Mouse (Mus musculus) Muller cell, postnatal 12 days (primary cell): ENCODE data around the gene Ppp2r3c.
"Not testable (repeated sequence)": the region's sequence is repeated elsewhere in the genome, so short reads cannot be mapped to it uniquely, and the experiment has no call there.

Source experiments
- DNase-seq: peaks from one replicate; pipeline ENCODE4 v3.0.0-alpha.2; 2015; ENCODE audit errors: inconsistent ontology term

Ppp2r3c gene

DNA sequence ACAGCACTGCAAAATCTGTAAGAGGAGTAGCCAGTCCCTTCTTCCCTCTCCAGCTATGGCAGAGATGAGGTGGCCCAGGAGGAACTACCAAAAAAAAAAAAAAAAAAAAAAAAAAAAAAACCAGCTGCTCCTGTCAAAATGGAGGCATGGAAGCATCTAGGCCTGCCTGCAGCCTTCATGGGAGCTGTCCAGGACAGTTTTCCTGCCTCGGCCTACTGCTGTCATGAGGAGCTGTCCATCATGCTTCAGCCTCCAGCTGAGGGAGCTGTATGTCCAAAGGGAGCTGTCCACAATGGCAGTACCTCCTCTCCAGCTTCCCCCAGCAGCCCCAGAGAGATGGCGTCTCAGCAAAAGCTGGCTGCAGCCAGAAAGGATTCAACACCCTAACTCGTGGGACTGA, 30.6 kb downstream of the Ppp2r3c start:
- DNase-seq, result no peak

GRCm38 (mm10) chr12:55263385-55263784, 39.4 kb downstream of the Ppp2r3c start:
- DNase-seq, result not testable (repeated sequence)

DNA sequence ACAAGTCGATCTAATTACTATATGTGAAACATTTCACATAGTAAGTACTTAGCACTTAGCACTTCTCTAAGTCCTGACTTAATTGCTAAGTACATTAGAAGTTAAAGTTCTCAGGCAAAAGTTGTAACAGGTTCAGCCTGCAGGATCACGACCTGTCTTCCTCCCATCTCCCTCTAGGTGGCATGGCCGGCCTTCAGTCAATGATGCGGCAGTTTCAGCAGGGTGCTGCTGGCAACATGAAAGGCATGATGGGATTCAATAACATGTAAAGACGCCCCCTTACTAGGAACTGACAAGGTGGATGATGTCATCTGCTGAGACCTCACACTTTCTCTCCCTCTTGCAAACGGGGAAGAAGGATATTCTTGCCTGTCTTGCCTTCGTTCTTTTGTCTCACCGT, 40.8 kb downstream of the Ppp2r3c start:
- DNase-seq, result not testable (repeated sequence)

- not testable (repeated sequence) for DNase-seq
Measured at GRCm38 (mm10) chr12:55242243-55242642, 60.6 kb downstream of the Ppp2r3c start.

GRCm38 (mm10) chr12:55230520-55230861, 72.3 kb downstream of the Ppp2r3c start:
- DNase-seq, result not testable (repeated sequence)

- not testable (repeated sequence) for DNase-seq
Measured at GRCm38 (mm10) chr12:55229626-55230519, 72.9 kb downstream of the Ppp2r3c start, which contains the start of gene Srp54c. Gene Srp54c, plus strand, starts transcription at chr12:55230168.
